Mouse (Mus musculus) limb, embryonic 11.5 days (tissue): ENCODE data around the gene Col24a1. TPM values are rescaled to one million over a fixed set of nuclear protein-coding genes. Genes with fewer than 3 reads are reported as not detected.
"Not testable (repeated sequence)": the region's sequence is repeated elsewhere in the genome, so short reads cannot be mapped to it uniquely, and the experiment has no call there.

Experiments used
- ATAC-seq: fragments of 200-750 bp; cut with Nextera tagmentation; 2 replicates; pipeline ENCODE4 v1.8.0; 2017; ENCODE audit warnings: low read depth; ENCODE audit not compliant: insufficient number of reproducible peaks, low FRiP score, low TSS enrichment
- DNase-seq: peaks from one replicate; pipeline ENCODE4 v3.0.0-alpha.2; 2015; ENCODE audit warnings: low spot score
- H3K27ac ChIP-seq: fragments of 300-500 bp; sonication (generic); replicated peaks from 2 replicates; pipeline ENCODE4 v1.5.1; 2014; ENCODE audit warnings: low read depth, mild to moderate bottlenecking, low read length
- H3K27me3 ChIP-seq: fragments of 300-500 bp; sonication (generic); 2 replicates; pipeline ENCODE4 v1.6.1; 2014; ENCODE audit warnings: mild to moderate bottlenecking, low read length, mixed read lengths; ENCODE audit not compliant: control insufficient read depth, insufficient read depth
- H3K36me3 ChIP-seq: fragments of 300-500 bp; sonication (generic); 2 replicates; pipeline ENCODE4 v1.6.1; 2014; ENCODE audit warnings: mild to moderate bottlenecking, low read length, moderate library complexity, mixed read lengths; ENCODE audit not compliant: control insufficient read depth, insufficient read depth
- H3K4me1 ChIP-seq: fragments of 300-500 bp; sonication (generic); 2 replicates; pipeline ENCODE4 v1.6.1; 2014; ENCODE audit warnings: low read length, mixed read lengths; ENCODE audit not compliant: control insufficient read depth, insufficient read depth
- H3K4me2 ChIP-seq: fragments of 300-500 bp; sonication (generic); 2 replicates; pipeline ENCODE4 v1.6.1; 2014; ENCODE audit warnings: low read depth, mild to moderate bottlenecking, moderate library complexity; ENCODE audit not compliant: severe bottlenecking
- H3K4me3 ChIP-seq: fragments of 300-500 bp; sonication (generic); 2 replicates; pipeline ENCODE4 v1.5.1; 2014; ENCODE audit warnings: low read depth, low read length
- H3K9ac ChIP-seq: fragments of 300-500 bp; sonication (generic); 2 replicates; pipeline ENCODE4 v1.6.1; 2014; ENCODE audit warnings: mild to moderate bottlenecking, low read length
- H3K9me3 ChIP-seq: fragments of 300-500 bp; sonication (generic); 2 replicates; pipeline ENCODE4 v1.6.1; 2016; ENCODE audit warnings: low read length; ENCODE audit not compliant: control insufficient read depth
- WGBS: fragments of 180-500 bp; shearing (Covaris S2); extraction: QIAGEN DNeasy Blood & Tissue Kit; methylation state at CpG from one replicate; pipeline ENCODE4 v1.1.7; 2014; 5-methylcytosine and 5-hydroxymethylcytosine counted together
- polyA plus RNA-seq: library from polyadenylated mRNA; unstranded; fragments of >200 nt; fragmentation: Nextera tagmentation; extraction: Ambion mirVana; gene quantifications from 2 replicates; pipeline ENCODE4 v1.2.1, GENCODE M21; 2014

Gene Col24a1
- polyA plus RNA-seq, 1 experiment from 2014 or later: 1.2 TPM

DNA sequence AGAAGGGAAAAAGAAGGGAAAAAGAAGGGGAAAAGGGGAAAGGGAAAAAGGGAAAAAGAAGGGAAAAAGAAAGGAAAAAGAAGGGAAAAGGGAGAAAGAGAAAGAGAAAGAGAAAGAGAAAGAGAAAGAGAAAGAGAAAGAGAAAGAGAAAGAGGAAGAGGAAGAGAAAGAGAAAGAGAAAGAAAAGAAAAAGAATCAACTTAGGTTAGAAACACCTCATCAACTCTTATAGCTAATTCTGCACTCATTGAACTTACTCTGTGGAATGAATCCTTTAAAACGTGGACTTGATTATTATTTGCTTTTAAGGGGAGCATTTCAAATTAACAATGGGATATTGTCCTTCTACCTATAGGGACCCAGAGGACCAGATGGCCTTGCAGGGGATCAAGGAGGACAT lies 148.7 kb downstream of the Col24a1 start:
- no peaks in the 10 kb centered on the region for H3K36me3 ChIP-seq
- H3K27ac ChIP-seq: no peak overlapping the region
- H3K4me2 ChIP-seq: no peak overlapping the region
- H3K9ac ChIP-seq: no peak overlapping the region
- H3K27me3 ChIP-seq: no peaks in the 10 kb centered on the region
- no peaks in the 10 kb centered on the region for H3K9me3 ChIP-seq
- 81% methylated on average over 1 of the region's 1 CpGs for WGBS
- no peak for DNase-seq
- no peak for ATAC-seq
- no peaks in the 10 kb centered on the region for H3K4me1 ChIP-seq
- H3K4me3 ChIP-seq: no peak overlapping the region

DNA sequence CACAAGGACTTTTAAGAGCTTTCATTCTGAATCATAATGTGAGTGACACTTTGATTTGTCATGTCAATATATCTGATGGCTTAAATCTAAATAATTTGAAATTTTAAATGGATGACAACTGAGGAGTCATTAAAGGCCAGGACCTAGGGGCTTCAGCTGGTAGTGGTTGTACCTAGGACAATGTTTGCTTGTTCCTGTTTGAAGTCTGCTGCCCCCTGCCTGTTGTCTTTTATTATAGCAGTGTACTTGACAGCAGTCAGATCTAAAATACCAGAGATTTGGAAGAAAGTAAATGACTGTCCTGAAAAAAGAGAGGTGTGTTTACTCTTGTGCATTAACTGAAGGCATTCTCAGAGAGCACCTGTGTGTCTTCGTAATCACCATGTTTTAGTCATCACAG lies 150.0 kb downstream of the Col24a1 start:
- no peak overlapping the region for H3K9ac ChIP-seq
- DNase-seq (peak; percentile 59), ATAC-seq (no peak)
- no peaks in the 10 kb centered on the region for H3K36me3 ChIP-seq
- no peaks in the 10 kb centered on the region for H3K4me1 ChIP-seq
- H3K4me3 ChIP-seq: no peak overlapping the region
- 97% methylated on average over 1 of the region's 1 CpGs for WGBS
- no peak overlapping the region for H3K4me2 ChIP-seq
- H3K9me3 ChIP-seq: no peaks in the 10 kb centered on the region
- H3K27me3 ChIP-seq: no peaks in the 10 kb centered on the region
- no peak overlapping the region for H3K27ac ChIP-seq

DNA sequence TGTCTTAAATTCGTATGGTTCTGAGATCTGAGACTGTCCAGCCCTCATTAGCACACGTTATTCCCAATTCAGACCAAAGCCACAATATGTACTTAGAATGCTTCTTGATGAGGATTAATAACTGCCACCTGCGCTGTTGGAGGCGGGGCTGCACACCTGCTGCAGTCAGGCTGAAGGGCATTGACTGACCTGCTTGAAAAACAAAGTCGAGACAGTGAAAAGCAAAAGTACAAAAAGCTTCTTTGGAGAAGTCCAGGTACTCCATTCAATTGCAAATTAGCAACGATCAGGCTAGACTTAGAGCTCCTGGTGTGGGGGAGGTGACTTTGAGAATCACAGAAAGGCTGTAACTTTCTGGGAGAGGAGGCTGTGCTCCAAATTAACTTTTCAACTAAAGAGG lies 150.9 kb downstream of the Col24a1 start:
- WGBS: 74% methylated on average over 6 of the region's 6 CpGs
- ATAC-seq, H3K4me1 ChIP-seq, H3K4me2 ChIP-seq, DNase-seq, H3K9ac ChIP-seq, H3K27me3 ChIP-seq, H3K4me3 ChIP-seq, H3K27ac ChIP-seq, H3K9me3 ChIP-seq, H3K36me3 ChIP-seq: not testable (repeated sequence)

DNA sequence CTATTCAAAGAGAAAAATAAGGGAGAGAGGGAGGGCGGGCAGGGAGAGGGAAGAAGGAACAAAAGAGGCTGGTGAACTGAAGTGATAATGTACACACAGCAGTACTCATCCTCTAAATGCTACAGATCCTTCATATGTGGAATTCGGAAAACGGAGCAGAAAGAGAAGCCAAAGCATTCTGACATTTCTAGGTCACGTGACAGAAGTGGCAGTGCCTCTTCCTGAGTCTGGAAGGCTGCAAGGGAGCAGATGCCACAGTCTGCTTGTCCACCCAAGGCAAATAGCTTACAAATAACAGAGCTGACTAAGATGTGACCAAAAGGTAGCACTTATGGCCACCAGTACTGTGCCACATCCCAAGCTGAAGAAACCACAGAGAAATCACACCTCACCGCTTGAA lies 164.8 kb downstream of the Col24a1 start:
- H3K9me3 ChIP-seq: no peaks in the 10 kb centered on the region
- ATAC-seq: no peak
- no peak overlapping the region for H3K9ac ChIP-seq
- no peaks in the 10 kb centered on the region for H3K36me3 ChIP-seq
- H3K27me3 ChIP-seq: no peaks in the 10 kb centered on the region
- 87% methylated on average over 5 of the region's 5 CpGs for WGBS
- no peak overlapping the region for H3K27ac ChIP-seq
- no peaks in the 10 kb centered on the region for H3K4me1 ChIP-seq
- no peak overlapping the region for H3K4me2 ChIP-seq
- no peak for DNase-seq
- no peak overlapping the region for H3K4me3 ChIP-seq

- ATAC-seq: no peak
- no peak overlapping the region for H3K27ac ChIP-seq
- no peaks in the 10 kb centered on the region for H3K4me1 ChIP-seq
- H3K4me3 ChIP-seq: no peak overlapping the region
- no peak overlapping the region for H3K9ac ChIP-seq
- H3K27me3 ChIP-seq: no peaks in the 10 kb centered on the region
- WGBS: 61% methylated on average over 7 of the region's 7 CpGs
- no peaks in the 10 kb centered on the region for H3K36me3 ChIP-seq
- no peak overlapping the region for H3K4me2 ChIP-seq
- no peaks in the 10 kb centered on the region for H3K9me3 ChIP-seq
- no peak for DNase-seq
Measured at GRCm38 (mm10) chr3:145462351-145462750, 170.1 kb downstream of the Col24a1 start.

GRCm38 (mm10) chr3:145463731-145464130 lies 171.5 kb downstream of the Col24a1 start:
- no peak overlapping the region for H3K4me2 ChIP-seq
- no peak overlapping the region for H3K4me3 ChIP-seq
- ATAC-seq (no peak), DNase-seq (no peak)
- H3K36me3 ChIP-seq: no peaks in the 10 kb centered on the region
- no peak overlapping the region for H3K9ac ChIP-seq
- no peaks in the 10 kb centered on the region for H3K27me3 ChIP-seq
- H3K27ac ChIP-seq: no peak overlapping the region
- H3K9me3 ChIP-seq: no peaks in the 10 kb centered on the region
- WGBS: 90% methylated on average over 2 of the region's 2 CpGs
- H3K4me1 ChIP-seq: no peaks in the 10 kb centered on the region

DNA sequence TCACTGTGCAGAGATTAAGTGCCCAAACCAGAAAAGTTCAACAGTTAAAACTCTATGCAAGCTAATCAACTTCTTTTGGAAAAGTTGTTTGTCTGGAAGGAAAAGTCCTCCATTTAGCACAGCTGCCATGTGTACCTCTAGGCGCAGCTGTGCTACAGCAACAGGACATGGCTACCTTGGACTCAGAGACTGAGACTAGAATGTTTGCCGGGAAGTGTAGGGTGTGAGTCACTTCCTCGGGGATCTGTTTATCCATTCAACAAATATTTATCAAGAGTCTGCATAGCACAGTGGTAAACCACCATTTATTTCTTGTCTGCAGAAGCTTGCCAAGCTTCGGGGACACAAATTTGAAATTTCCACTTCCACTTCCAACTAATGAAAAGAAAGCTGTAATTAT lies 178.8 kb downstream of the Col24a1 start:
- WGBS: 69% methylated on average over 4 of the region's 4 CpGs
- Histone ChIP-seq H3K9ac (no peak overlapping the region), H3K36me3 (no peaks in the 10 kb centered on the region), H3K27ac (no peak overlapping the region), H3K9me3 (no peaks in the 10 kb centered on the region), H3K27me3 (no peaks in the 10 kb centered on the region), H3K4me3 (no peak overlapping the region), H3K4me2 (no peak overlapping the region), H3K4me1 (no peaks in the 10 kb centered on the region)
- ATAC-seq (no peak), DNase-seq (no peak)

- H3K4me1 ChIP-seq: no peaks in the 10 kb centered on the region
- no peak overlapping the region for H3K4me2 ChIP-seq
- no peak overlapping the region for H3K9ac ChIP-seq
- no peaks in the 10 kb centered on the region for H3K27me3 ChIP-seq
- H3K27ac ChIP-seq: no peak overlapping the region
- no peaks in the 10 kb centered on the region for H3K9me3 ChIP-seq
- DNase-seq: no peak
- no peaks in the 10 kb centered on the region for H3K36me3 ChIP-seq
- no peak for ATAC-seq
- WGBS: 76% methylated on average over 7 of the region's 7 CpGs
- H3K4me3 ChIP-seq: no peak overlapping the region
Measured at GRCm38 (mm10) chr3:145474163-145474562, 181.9 kb downstream of the Col24a1 start.

GRCm38 (mm10) chr3:145476634-145477033 lies 184.4 kb downstream of the Col24a1 start:
- Histone ChIP-seq H3K9ac (no peak overlapping the region), H3K4me2 (no peak overlapping the region), H3K27ac (no peak overlapping the region), H3K36me3 (no peaks in the 10 kb centered on the region), H3K4me1 (no peaks in the 10 kb centered on the region), H3K27me3 (no peaks in the 10 kb centered on the region), H3K9me3 (no peaks in the 10 kb centered on the region), H3K4me3 (no peak overlapping the region)
- 88% methylated on average over 3 of the region's 3 CpGs for WGBS
- no peak for DNase-seq
- no peak for ATAC-seq
